Mouse (Mus musculus): ENCODE measurements around the gene Nova2. TPM values are rescaled to one million over a fixed set of nuclear protein-coding genes. Genes with fewer than 3 reads are reported as not detected.

Gene Nova2
- polyA plus RNA-seq, 1 experiment from 2014 or later, result 0.53 TPM

DNA sequence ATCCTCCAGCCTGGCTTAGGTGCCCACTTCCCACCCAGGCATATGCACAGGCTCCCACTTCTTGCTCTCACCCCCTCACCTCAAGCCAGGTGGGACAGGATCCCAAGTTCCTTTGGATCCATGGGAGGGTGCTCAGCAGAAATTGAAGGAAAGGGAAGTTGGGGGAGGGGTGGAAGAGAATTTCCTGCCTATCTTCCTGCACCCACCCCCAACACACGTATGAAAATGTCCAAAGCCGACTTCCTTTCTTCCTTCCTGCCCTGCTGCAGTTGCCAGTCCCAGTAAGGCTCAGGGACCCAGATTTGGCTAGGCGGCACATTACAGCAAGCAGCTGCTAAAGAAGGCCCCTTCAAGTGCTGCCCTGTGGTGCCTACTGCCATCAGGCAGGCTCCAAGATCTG lies 2.1 kb downstream of the Nova2 start:
- DNase-seq (ENCODE audit: low spot score), result no peak
- H3K4me1 ChIP-seq, result peaks cover 16% of the 10 kb centered on the region
- H3K27me3 ChIP-seq (ENCODE audit: insufficient read depth, poor library complexity, severe bottlenecking), result peaks cover 62% of the 10 kb centered on the region
- no peaks in the 10 kb centered on the region for H3K9me3 ChIP-seq
- no peaks in the 10 kb centered on the region for H3K36me3 ChIP-seq
- H3K27ac ChIP-seq, result no peak overlapping the region
- WGBS, result 25% methylated on average over 3 of the region's 3 CpGs
- H3K4me3 ChIP-seq, result no peak overlapping the region

- Histone ChIP-seq H3K9me3 (no peaks in the 10 kb centered on the region), H3K4me3 (no peak overlapping the region), H3K4me1 (no peaks in the 10 kb centered on the region), H3K27ac (no peak overlapping the region), H3K27me3 (ENCODE audit: insufficient read depth, poor library complexity, severe bottlenecking) (peaks cover 19% of the 10 kb centered on the region; the same call in 1 of the 2 replicates), H3K36me3 (no peaks in the 10 kb centered on the region)
- DNase-seq (ENCODE audit: low spot score), result no peak
- 50% methylated on average over 1 of the region's 1 CpGs for WGBS
Observed at GRCm38 (mm10) chr7:18942376-18942775, 16.7 kb downstream of the Nova2 start.

DNA sequence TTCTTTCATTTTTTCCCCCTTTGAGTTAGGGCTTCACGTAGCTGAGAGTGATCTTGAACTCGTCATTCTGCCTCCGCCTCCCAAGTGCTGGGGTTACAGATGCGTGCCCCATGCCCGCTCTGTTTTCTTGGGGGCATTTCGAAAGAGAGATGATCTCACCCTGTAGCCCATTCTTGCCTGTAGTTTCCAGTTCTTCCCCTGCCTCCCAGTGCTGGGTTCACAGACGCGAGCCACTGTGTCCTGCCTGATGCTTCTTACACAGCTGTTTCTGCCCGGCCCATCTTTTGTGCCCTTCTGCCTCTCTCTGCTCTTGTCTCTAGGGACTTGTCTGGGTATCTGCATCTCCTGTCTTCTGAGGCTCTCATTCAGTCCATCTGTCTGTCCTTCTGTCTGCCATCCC lies 17.1 kb downstream of the Nova2 start:
- H3K9me3 ChIP-seq, result no peaks in the 10 kb centered on the region
- H3K36me3 ChIP-seq, result no peaks in the 10 kb centered on the region
- no peak for DNase-seq (ENCODE audit: low spot score)
- H3K27me3 ChIP-seq (ENCODE audit: insufficient read depth, poor library complexity, severe bottlenecking), result peaks cover 19% of the 10 kb centered on the region; the same call in 1 of the 2 replicates
- WGBS, result 54% methylated on average over 9 of the region's 9 CpGs
- H3K4me3 ChIP-seq, result no peak overlapping the region
- H3K4me1 ChIP-seq, result no peaks in the 10 kb centered on the region
- H3K27ac ChIP-seq, result no peak overlapping the region

GRCm38 (mm10) chr7:18948151-18948550 lies 22.5 kb downstream of the Nova2 start:
- no peaks in the 10 kb centered on the region for H3K36me3 ChIP-seq
- whole genome bisulfite sequencing, result 61% methylated on average over 6 of the region's 6 CpGs
- DNase-seq (ENCODE audit: low spot score), result no peak
- H3K9me3 ChIP-seq, result no peaks in the 10 kb centered on the region
- H3K27ac ChIP-seq, result no peak overlapping the region
- H3K4me1 ChIP-seq, result peaks cover 15% of the 10 kb centered on the region
- peaks cover 29% of the 10 kb centered on the region for H3K27me3 ChIP-seq (ENCODE audit: insufficient read depth, poor library complexity, severe bottlenecking)
- H3K4me3 ChIP-seq, result no peak overlapping the region

GRCm38 (mm10) chr7:18949781-18950522 lies 24.3 kb downstream of the Nova2 start:
- peaks cover 18% of the 10 kb centered on the region for H3K27me3 ChIP-seq (ENCODE audit: insufficient read depth, poor library complexity, severe bottlenecking)
- no peak overlapping the region for H3K4me3 ChIP-seq
- no peaks in the 10 kb centered on the region for H3K36me3 ChIP-seq
- no peaks in the 10 kb centered on the region for H3K9me3 ChIP-seq
- no peak for DNase-seq (ENCODE audit: low spot score)
- 27% methylated on average over 12 of the region's 12 CpGs for WGBS
- no peak overlapping the region for H3K27ac ChIP-seq
- peaks cover 15% of the 10 kb centered on the region for H3K4me1 ChIP-seq

GRCm38 (mm10) chr7:18950523-18951315 lies 25.0 kb downstream of the Nova2 start:
- H3K27ac ChIP-seq, result no peak overlapping the region
- H3K4me3 ChIP-seq, result no peak overlapping the region
- peaks cover 15% of the 10 kb centered on the region for H3K4me1 ChIP-seq
- no peaks in the 10 kb centered on the region for H3K9me3 ChIP-seq
- H3K36me3 ChIP-seq, result no peaks in the 10 kb centered on the region
- peaks cover 22% of the 10 kb centered on the region for H3K27me3 ChIP-seq (ENCODE audit: insufficient read depth, poor library complexity, severe bottlenecking)
- WGBS, result 19% methylated on average over 18 of the region's 18 CpGs
- DNase-seq (ENCODE audit: low spot score), result no peak

- H3K36me3 ChIP-seq, result no peaks in the 10 kb centered on the region
- no peak overlapping the region for H3K27ac ChIP-seq
- 12% methylated on average over 15 of the region's 15 CpGs for WGBS
- no peak overlapping the region for H3K4me3 ChIP-seq
- DNase-seq (ENCODE audit: low spot score), result peak; percentile 83
- H3K27me3 ChIP-seq (ENCODE audit: insufficient read depth, poor library complexity, severe bottlenecking), result peaks cover 29% of the 10 kb centered on the region
- H3K4me1 ChIP-seq, result peaks cover 15% of the 10 kb centered on the region
- no peaks in the 10 kb centered on the region for H3K9me3 ChIP-seq
Observed at GRCm38 (mm10) chr7:18951397-18951796, 25.7 kb downstream of the Nova2 start.

DNA sequence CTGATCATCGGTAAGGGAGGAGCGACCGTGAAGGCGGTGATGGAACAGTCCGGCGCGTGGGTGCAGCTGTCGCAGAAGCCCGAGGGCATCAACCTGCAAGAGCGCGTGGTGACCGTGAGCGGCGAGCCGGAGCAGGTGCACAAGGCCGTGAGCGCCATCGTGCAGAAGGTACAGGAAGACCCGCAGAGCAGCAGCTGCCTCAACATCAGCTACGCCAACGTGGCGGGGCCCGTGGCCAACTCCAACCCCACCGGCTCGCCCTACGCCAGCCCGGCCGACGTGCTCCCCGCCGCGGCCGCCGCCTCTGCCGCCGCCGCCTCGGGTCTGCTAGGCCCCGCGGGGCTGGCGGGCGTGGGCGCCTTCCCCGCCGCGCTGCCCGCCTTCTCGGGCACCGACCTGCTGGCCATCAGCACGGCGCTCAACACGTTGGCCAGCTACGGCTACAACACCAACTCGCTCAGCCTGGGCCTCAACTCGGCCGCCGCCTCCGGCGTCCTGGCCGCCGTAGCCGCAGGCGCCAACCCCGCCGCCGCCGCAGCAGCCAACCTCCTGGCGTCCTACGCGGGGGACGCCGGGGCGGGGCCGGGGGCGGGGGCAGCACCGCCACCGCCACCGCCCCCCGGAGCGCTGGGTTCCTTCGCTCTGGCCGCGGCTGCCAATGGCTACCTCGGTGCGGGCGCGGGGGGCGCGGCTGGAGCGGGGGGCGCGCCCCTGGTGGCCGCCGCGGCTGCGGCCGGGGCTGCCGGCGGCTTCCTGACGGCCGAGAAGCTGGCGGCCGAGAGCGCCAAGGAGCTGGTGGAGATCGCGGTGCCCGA lies 32.1 kb downstream of the Nova2 start:
- Histone ChIP-seq H3K4me3 (peak overlapping the region; percentile 76), H3K27me3 (ENCODE audit: insufficient read depth, poor library complexity, severe bottlenecking) (peaks cover 74% of the 10 kb centered on the region), H3K36me3 (no peaks in the 10 kb centered on the region), H3K9me3 (no peaks in the 10 kb centered on the region), H3K27ac (peak overlapping the region; percentile 84), H3K4me1 (peaks cover 26% of the 10 kb centered on the region)
- under 1% methylated on average over 87 of the region's 107 CpGs for WGBS
- DNase-seq (ENCODE audit: low spot score), result no peak

DNA sequence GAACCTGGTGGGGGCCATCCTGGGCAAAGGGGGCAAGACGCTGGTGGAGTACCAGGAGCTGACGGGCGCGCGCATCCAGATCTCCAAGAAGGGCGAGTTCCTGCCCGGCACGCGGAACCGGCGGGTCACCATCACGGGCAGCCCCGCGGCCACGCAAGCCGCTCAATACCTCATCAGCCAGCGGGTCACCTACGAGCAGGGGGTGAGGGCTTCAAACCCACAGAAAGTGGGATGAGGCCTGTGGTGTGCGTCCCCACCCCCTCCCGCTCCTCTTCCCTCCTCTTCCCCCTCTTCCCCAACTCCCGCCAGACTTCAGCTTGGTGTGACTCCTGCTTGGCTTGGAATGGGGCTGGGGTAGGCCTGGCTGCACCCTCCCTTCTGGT lies 32.7 kb downstream of the Nova2 start:
- Histone ChIP-seq H3K9me3 (no peaks in the 10 kb centered on the region), H3K4me3 (peak overlapping the region; percentile 76), H3K36me3 (no peaks in the 10 kb centered on the region), H3K4me1 (peaks cover 32% of the 10 kb centered on the region), H3K27ac (peak overlapping the region; percentile 84), H3K27me3 (ENCODE audit: insufficient read depth, poor library complexity, severe bottlenecking) (peaks cover 80% of the 10 kb centered on the region)
- 0% methylated on average over 8 of the region's 21 CpGs for WGBS
- no peak for DNase-seq (ENCODE audit: low spot score)

- Histone ChIP-seq H3K4me3 (no peak overlapping the region), H3K27ac (no peak overlapping the region), H3K4me1 (peaks cover 34% of the 10 kb centered on the region), H3K27me3 (ENCODE audit: insufficient read depth, poor library complexity, severe bottlenecking) (peaks cover 91% of the 10 kb centered on the region), H3K36me3 (no peaks in the 10 kb centered on the region), H3K9me3 (no peaks in the 10 kb centered on the region)
- WGBS, result 34% methylated on average over 8 of the region's 8 CpGs
- no peak for DNase-seq (ENCODE audit: low spot score)
Observed at GRCm38 (mm10) chr7:18959446-18959845, 33.8 kb downstream of the Nova2 start.

- DNase-seq (ENCODE audit: low spot score), result no peak
- Histone ChIP-seq H3K27ac (no peak overlapping the region), H3K4me1 (peaks cover 32% of the 10 kb centered on the region), H3K4me3 (peak overlapping the region; percentile 46), H3K9me3 (no peaks in the 10 kb centered on the region), H3K27me3 (ENCODE audit: insufficient read depth, poor library complexity, severe bottlenecking) (peaks cover 90% of the 10 kb centered on the region), H3K36me3 (no peaks in the 10 kb centered on the region)
- WGBS, result 1% methylated on average over 17 of the region's 17 CpGs
Observed at GRCm38 (mm10) chr7:18962171-18962792, 36.6 kb downstream of the Nova2 start.

- Histone ChIP-seq H3K4me1 (peaks cover 27% of the 10 kb centered on the region), H3K27ac (no peak overlapping the region), H3K27me3 (ENCODE audit: insufficient read depth, poor library complexity, severe bottlenecking) (peaks cover 84% of the 10 kb centered on the region), H3K9me3 (no peaks in the 10 kb centered on the region), H3K36me3 (no peaks in the 10 kb centered on the region), H3K4me3 (peak overlapping the region; percentile 46)
- DNase-seq (ENCODE audit: low spot score), result no peak
- 1% methylated on average over 20 of the region's 20 CpGs for WGBS
Observed at GRCm38 (mm10) chr7:18962795-18963194, 37.1 kb downstream of the Nova2 start.
